Mouse (Mus musculus) kidney, embryonic 14.5 days (tissue): ENCODE results near the gene Acvrl1. TPM values are rescaled to one million over a fixed set of nuclear protein-coding genes. Genes with fewer than 3 reads are reported as not detected.

ENCODE experiments used
- ATAC-seq: fragments of 200-750 bp; cut with Nextera tagmentation; 2 replicates; pipeline ENCODE4 v1.8.0; 2017; ENCODE audit warnings: moderate number of reproducible peaks, mild to moderate bottlenecking, moderate TSS enrichment, moderate library complexity; ENCODE audit not compliant: low FRiP score, low TSS enrichment
- H3K27ac ChIP-seq: fragments of 300-500 bp; sonication (generic); 2 replicates; pipeline ENCODE4 v1.5.1; 2014; ENCODE audit warnings: low read depth, mild to moderate bottlenecking, low read length, moderate library complexity, mixed read lengths
- H3K27me3 ChIP-seq: fragments of 300-500 bp; sonication (generic); 2 replicates; pipeline ENCODE4 v1.6.1; 2014; ENCODE audit warnings: mild to moderate bottlenecking, low read length; ENCODE audit not compliant: control insufficient read depth, insufficient read depth
- H3K36me3 ChIP-seq: fragments of 300-500 bp; sonication (generic); 2 replicates; pipeline ENCODE4 v1.6.1; 2014; ENCODE audit warnings: low read length, mixed read lengths; ENCODE audit not compliant: control insufficient read depth, insufficient read depth
- H3K4me1 ChIP-seq: fragments of 300-500 bp; sonication (generic); 2 replicates; pipeline ENCODE4 v1.6.1; 2014; ENCODE audit warnings: low read length, mixed read lengths; ENCODE audit not compliant: control insufficient read depth, insufficient read depth
- H3K4me2 ChIP-seq: fragments of 300-500 bp; sonication (generic); replicated peaks from 2 replicates; pipeline ENCODE4 v1.6.1; 2014; ENCODE audit warnings: low read depth, mild to moderate bottlenecking, low read length
- H3K4me3 ChIP-seq: fragments of 300-500 bp; sonication (generic); 2 replicates; pipeline ENCODE4 v1.5.1; 2014; ENCODE audit warnings: mild to moderate bottlenecking, low read length
- H3K9ac ChIP-seq: fragments of 300-500 bp; sonication (generic); 2 replicates; pipeline ENCODE4 v1.6.1; 2014; ENCODE audit warnings: low read depth, mild to moderate bottlenecking, low read length, moderate library complexity
- H3K9me3 ChIP-seq: fragments of 300-500 bp; sonication (generic); 2 replicates; pipeline ENCODE4 v1.6.1; 2016; ENCODE audit warnings: low read length; ENCODE audit not compliant: control insufficient read depth
- WGBS: fragments of 180-500 bp; shearing (Covaris S2); extraction: QIAGEN DNeasy Blood & Tissue Kit; methylation state at CpG from one replicate; pipeline ENCODE4 v1.1.7; 2014; 5-methylcytosine and 5-hydroxymethylcytosine counted together
- polyA plus RNA-seq: library from polyadenylated mRNA; unstranded; fragments of >200 nt; fragmentation: Nextera tagmentation; extraction: Ambion mirVana; gene quantifications from 2 replicates; pipeline ENCODE4 v1.2.1, GENCODE M21; 2014

Gene Acvrl1
- polyA plus RNA-seq, 1 experiment from 2014 or later = 8.8 TPM

DNA sequence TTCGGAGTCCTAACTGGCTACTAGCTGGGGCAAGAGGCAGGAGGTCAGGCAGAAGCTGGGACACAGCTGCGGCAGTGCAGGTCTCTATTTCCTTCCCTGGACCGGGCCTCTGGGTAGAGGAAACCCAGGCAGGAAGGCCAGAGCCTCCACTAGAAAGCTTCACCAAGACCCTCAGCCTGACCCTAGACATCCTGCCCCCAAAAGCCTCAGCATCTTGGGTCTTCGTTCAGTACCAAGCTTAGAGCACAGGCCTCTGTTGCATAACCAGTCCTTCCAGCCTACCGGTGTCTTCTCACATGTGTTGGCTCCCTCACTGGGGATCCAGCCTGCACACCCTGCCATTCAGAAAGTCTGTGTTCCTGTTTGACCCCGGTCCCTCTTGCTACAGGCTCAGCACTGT, 4.4 kb downstream of the Acvrl1 start:
- H3K4me2 ChIP-seq = no peak overlapping the region
- ATAC-seq = no peak
- H3K27ac ChIP-seq = peak overlapping the region; percentile 48; the same call in 1 of the 2 replicates
- H3K9ac ChIP-seq = no peak overlapping the region
- H3K27me3 ChIP-seq = peaks cover 9% of the 10 kb centered on the region; the same call in 1 of the 2 replicates
- H3K36me3 ChIP-seq = no peaks in the 10 kb centered on the region
- H3K4me3 ChIP-seq = no peak overlapping the region
- H3K4me1 ChIP-seq = peaks cover 47% of the 10 kb centered on the region
- H3K9me3 ChIP-seq = no peaks in the 10 kb centered on the region
- 72% methylated on average over 6 of the region's 6 CpGs for WGBS

GRCm38 (mm10) chr15:101133993-101134704, 5.8 kb downstream of the Acvrl1 start:
- H3K4me1 ChIP-seq = peaks cover 38% of the 10 kb centered on the region
- no peak overlapping the region; the same call in 1 of the 2 replicates for H3K4me3 ChIP-seq
- H3K9ac ChIP-seq = 0 out of 2 replicates have a peak overlapping the region, but pooled peaks have one; percentile 12
- peak overlapping the region; percentile 25 for H3K4me2 ChIP-seq
- 23% methylated on average over 15 of the region's 15 CpGs for WGBS
- no peaks in the 10 kb centered on the region for H3K9me3 ChIP-seq
- no peaks in the 10 kb centered on the region for H3K36me3 ChIP-seq
- 0 out of 2 replicates have a peak, but pooled peaks have one; percentile 36 for ATAC-seq
- peak overlapping the region; percentile 65 for H3K27ac ChIP-seq
- peaks cover 6% of the 10 kb centered on the region; the same call in 1 of the 2 replicates for H3K27me3 ChIP-seq

DNA sequence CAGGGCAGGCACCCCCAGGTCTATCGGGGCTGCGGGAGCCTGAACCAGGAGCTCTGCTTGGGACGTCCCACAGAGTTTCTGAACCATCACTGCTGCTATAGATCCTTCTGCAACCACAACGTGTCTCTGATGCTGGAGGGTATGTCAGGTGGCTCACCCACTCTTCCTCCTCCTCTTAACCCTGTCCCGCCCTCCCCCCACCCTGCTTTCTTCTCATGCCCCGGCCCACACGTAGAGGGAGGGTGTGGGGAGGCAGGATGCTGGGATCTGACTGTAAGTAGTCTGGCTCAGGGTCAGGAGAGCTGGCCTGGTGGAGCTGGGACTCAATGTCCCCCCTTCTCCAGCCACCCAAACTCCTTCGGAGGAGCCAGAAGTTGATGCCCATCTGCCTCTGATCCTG, 7.1 kb downstream of the Acvrl1 start:
- Histone ChIP-seq H3K9me3 (no peaks in the 10 kb centered on the region), H3K9ac (no peak overlapping the region), H3K27me3 (no peaks in the 10 kb centered on the region), H3K36me3 (no peaks in the 10 kb centered on the region), H3K4me1 (peaks cover 44% of the 10 kb centered on the region), H3K27ac (no peak overlapping the region), H3K4me2 (peak overlapping the region; percentile 22; the same call in 1 of the 2 replicates), H3K4me3 (peak overlapping the region; percentile 4; the same call in 1 of the 2 replicates)
- ATAC-seq = no peak
- WGBS = 56% methylated on average over 8 of the region's 8 CpGs

DNA sequence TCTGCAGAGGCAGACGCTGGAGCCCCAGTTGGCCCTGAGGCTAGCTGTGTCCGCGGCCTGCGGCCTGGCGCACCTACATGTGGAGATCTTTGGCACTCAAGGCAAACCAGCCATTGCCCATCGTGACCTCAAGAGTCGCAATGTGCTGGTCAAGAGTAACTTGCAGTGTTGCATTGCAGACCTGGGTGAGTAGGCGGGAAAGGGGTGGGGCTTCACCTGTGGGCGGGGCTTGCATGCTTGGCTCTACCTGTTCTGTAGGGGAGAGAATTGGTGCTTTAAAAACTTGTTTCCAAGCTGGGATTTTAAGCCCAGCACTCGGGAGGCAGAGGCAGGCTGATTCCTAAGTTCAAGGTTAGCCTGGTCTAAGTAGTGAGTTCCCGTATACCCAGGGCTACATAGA, 9.1 kb downstream of the Acvrl1 start:
- no peak overlapping the region for H3K27ac ChIP-seq
- 86% methylated on average over 11 of the region's 11 CpGs for WGBS
- no peak overlapping the region for H3K4me2 ChIP-seq
- H3K4me1 ChIP-seq = peaks cover 38% of the 10 kb centered on the region
- H3K4me3 ChIP-seq = no peak overlapping the region
- H3K9me3 ChIP-seq = no peaks in the 10 kb centered on the region
- no peaks in the 10 kb centered on the region for H3K27me3 ChIP-seq
- no peak for ATAC-seq
- no peak overlapping the region for H3K9ac ChIP-seq
- no peaks in the 10 kb centered on the region for H3K36me3 ChIP-seq

DNA sequence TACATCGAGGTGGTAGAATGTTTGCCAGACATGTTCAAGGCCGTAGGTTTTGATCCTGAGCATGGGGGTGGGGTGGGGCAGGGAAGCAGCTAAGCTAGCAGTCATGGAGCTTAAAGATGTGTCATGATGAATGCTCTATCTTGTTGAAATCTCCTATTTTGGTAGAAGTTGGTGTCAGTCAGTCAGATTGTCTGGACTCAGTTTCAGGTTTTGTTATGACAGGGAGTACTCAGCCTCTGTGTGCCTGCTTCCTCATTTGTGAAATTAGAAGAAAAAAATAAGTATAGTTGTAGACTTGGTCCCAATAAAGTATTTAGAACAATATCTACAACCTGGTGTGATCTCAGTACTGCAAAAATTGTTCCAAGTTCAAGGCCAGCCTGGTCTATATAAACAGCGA, 10.4 kb downstream of the Acvrl1 start:
- H3K27ac ChIP-seq = no peak overlapping the region
- H3K4me1 ChIP-seq = peaks cover 39% of the 10 kb centered on the region
- WGBS = 89% methylated on average over 3 of the region's 3 CpGs

GRCm38 (mm10) chr15:101139885-101140284, 11.6 kb downstream of the Acvrl1 start:
- 17% methylated on average over 12 of the region's 12 CpGs for WGBS
- H3K27me3 ChIP-seq = no peaks in the 10 kb centered on the region
- peak overlapping the region; percentile 55; the same call in 1 of the 2 replicates for H3K27ac ChIP-seq
- H3K36me3 ChIP-seq = 0 out of 2 replicates have a peak, but pooled peaks cover 3% of the 10 kb centered on the region
- H3K4me2 ChIP-seq = no peak overlapping the region
- peaks cover 35% of the 10 kb centered on the region for H3K4me1 ChIP-seq
- ATAC-seq = no peak
- no peaks in the 10 kb centered on the region for H3K9me3 ChIP-seq
- H3K9ac ChIP-seq = peak overlapping the region; percentile 25; the same call in 1 of the 2 replicates
- no peak overlapping the region for H3K4me3 ChIP-seq

More for the DNA sequence above, 10.4 kb downstream of the Acvrl1 start:
- Histone ChIP-seq H3K4me2 (no peak overlapping the region), H3K9me3 (no peaks in the 10 kb centered on the region), H3K36me3 (0 out of 2 replicates have a peak, but pooled peaks cover 2% of the 10 kb centered on the region), H3K9ac (no peak overlapping the region), H3K4me3 (no peak overlapping the region), H3K27me3 (no peaks in the 10 kb centered on the region)
- ATAC-seq = no peak

- WGBS = 40% methylated on average over 6 of the region's 6 CpGs
- Histone ChIP-seq H3K4me1 (peaks cover 40% of the 10 kb centered on the region), H3K27me3 (no peaks in the 10 kb centered on the region), H3K4me2 (no peak overlapping the region), H3K9ac (no peak overlapping the region), H3K27ac (no peak overlapping the region), H3K4me3 (no peak overlapping the region), H3K9me3 (no peaks in the 10 kb centered on the region), H3K36me3 (0 out of 2 replicates have a peak, but pooled peaks cover 3% of the 10 kb centered on the region)
- no peak for ATAC-seq
Measured at GRCm38 (mm10) chr15:101140587-101140986, 12.3 kb downstream of the Acvrl1 start.

DNA sequence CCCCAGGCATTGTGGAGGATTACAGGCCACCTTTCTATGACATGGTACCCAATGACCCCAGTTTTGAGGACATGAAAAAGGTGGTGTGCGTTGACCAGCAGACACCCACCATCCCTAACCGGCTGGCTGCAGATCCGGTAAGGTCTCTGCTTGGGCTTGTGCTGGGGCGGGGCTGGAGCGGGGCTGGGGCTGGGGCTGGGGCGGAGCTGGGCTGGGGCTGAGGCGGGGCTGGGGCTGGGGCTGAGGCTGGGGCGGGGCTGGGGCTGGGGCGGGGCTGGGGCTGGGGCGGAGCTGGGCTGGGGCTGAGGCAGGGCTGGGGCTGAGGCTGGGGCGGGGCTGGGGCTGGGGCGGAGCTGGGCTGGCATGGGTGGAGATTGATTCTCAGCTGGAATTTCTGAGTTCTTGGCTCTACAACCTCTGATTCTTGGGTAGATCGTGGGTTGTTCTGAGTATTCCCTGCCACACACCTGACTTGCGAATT, 12.8 kb downstream of the Acvrl1 start:
- WGBS = 5% methylated on average over 10 of the region's 14 CpGs
- H3K9me3 ChIP-seq = no peaks in the 10 kb centered on the region
- H3K36me3 ChIP-seq = 0 out of 2 replicates have a peak, but pooled peaks cover 3% of the 10 kb centered on the region
- H3K9ac ChIP-seq = no peak overlapping the region
- no peak overlapping the region for H3K4me2 ChIP-seq
- H3K27me3 ChIP-seq = no peaks in the 10 kb centered on the region
- H3K4me1 ChIP-seq = peaks cover 40% of the 10 kb centered on the region
- peak; percentile 68 for ATAC-seq
- H3K4me3 ChIP-seq = no peak overlapping the region
- no peak overlapping the region for H3K27ac ChIP-seq

DNA sequence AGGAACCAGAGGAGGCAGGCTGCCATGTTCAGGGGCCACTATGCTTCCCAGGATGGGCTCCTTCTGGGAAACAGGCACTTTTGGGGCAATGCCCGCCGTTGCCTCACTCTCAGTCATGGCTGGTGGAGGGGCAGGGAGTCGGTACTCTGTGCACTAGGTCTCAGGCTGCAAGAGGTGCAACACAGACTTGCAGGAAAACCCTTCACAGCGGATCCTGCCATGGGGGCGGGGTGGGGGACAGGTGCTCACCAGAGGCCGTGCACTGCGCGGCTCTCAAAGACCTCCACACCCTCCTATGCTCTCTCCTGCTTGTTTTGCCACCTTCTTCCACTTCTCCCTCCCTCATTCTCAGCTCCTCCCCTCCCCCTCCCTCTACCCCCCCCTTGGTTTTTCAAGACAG, 14.3 kb downstream of the Acvrl1 start:
- Histone ChIP-seq H3K9me3 (no peaks in the 10 kb centered on the region), H3K4me2 (no peak overlapping the region), H3K9ac (no peak overlapping the region), H3K4me1 (peaks cover 46% of the 10 kb centered on the region), H3K4me3 (no peak overlapping the region), H3K27ac (no peak overlapping the region), H3K27me3 (no peaks in the 10 kb centered on the region), H3K36me3 (0 out of 2 replicates have a peak, but pooled peaks cover 3% of the 10 kb centered on the region)
- ATAC-seq = no peak
- WGBS = 43% methylated on average over 8 of the region's 8 CpGs
